Mouse (Mus musculus): ENCODE data around the gene Fbll1.
"Not testable (repeated sequence)": the region's sequence is repeated elsewhere in the genome, so short reads cannot be mapped to it uniquely, and the experiment has no call there.

DNA sequence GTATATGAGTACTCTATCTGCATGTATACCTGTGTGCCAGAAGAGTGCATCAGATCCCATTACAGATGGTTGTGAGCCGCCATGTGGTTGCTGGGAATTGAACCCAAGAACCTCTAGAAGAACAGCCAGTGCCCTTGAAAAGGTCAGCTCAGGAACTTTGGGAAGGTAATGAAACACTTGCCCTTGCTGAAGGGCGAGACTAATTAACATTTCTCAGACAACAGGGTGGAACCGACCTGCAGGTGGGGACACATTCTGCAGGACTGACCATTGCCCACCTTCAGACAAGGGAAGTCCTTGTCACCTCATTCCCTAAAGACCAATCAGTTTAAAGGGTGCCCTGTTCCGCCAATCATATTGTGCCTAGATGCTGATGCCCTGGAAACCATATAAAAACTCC, 42.1 kb upstream of the Fbll1 start:
- not testable (repeated sequence) for TF ChIP-seq POLR2A (IDR thresholded peaks at IDR 0.05; ENCODE audit: low read depth, low read length); CTCF (IDR thresholded peaks at IDR 0.05; ENCODE audit: extremely low read depth, insufficient read depth, insufficient read length, insufficient replicate concordance)
